Mouse (Mus musculus): ENCODE data around the gene Zfp853. TPM values are rescaled to one million over a fixed set of nuclear protein-coding genes. Genes with fewer than 3 reads are reported as not detected.

Gene Zfp853
- polyA plus RNA-seq, 1 experiment: 10.4 TPM

GRCm38 (mm10) chr5:143315514-143315888 lies 22.1 kb upstream of the Zfp853 start:
- H3K4me1 ChIP-seq (ENCODE audit: control insufficient read depth, insufficient read depth, low read length): peaks cover 3% of the 10 kb centered on the region; the same call in 1 of the 2 replicates
- H3K4me3 ChIP-seq (ENCODE audit: insufficient read depth, low read length): peak overlapping the region; percentile 99; the same call in 1 of the 2 replicates
- TF ChIP-seq CTCF (IDR thresholded peaks at IDR 0.05; ENCODE audit: extremely low read depth, insufficient read depth, low read length) (no peak), POLR2A (IDR thresholded peaks at IDR 0.05; ENCODE audit: extremely low read depth, insufficient read depth, low read length) (no peak)
- no peak overlapping the region for H3K27ac ChIP-seq (ENCODE audit: insufficient read depth, low read length)

- Histone ChIP-seq H3K4me1 (ENCODE audit: control insufficient read depth, insufficient read depth, low read length) (peaks cover 3% of the 10 kb centered on the region; the same call in 1 of the 2 replicates), H3K4me3 (ENCODE audit: insufficient read depth, low read length) (peak within 1 kb of the TSS; percentile 99), H3K27ac (ENCODE audit: insufficient read depth, low read length) (peak within 1 kb of the TSS; percentile 97)
- TF ChIP-seq POLR2A (IDR thresholded peaks at IDR 0.05; ENCODE audit: extremely low read depth, insufficient read depth, low read length) (no peak), CTCF (IDR thresholded peaks at IDR 0.05; ENCODE audit: extremely low read depth, insufficient read depth, low read length) (peak; percentile 32)
These were observed 21.5 kb upstream of the Zfp853 start, which contains the start of gene E130309D02Rik for GRCm38 (mm10) chr5:143314730-143315513. E130309D02Rik (minus strand) TSS chr5:143315360.

- Histone ChIP-seq H3K4me3 (ENCODE audit: insufficient read depth, low read length) (peak overlapping the region; percentile 99), H3K4me1 (ENCODE audit: control insufficient read depth, insufficient read depth, low read length) (peaks cover 3% of the 10 kb centered on the region; the same call in 1 of the 2 replicates), H3K27ac (ENCODE audit: insufficient read depth, low read length) (peak overlapping the region; percentile 97)
- TF ChIP-seq POLR2A (IDR thresholded peaks at IDR 0.05; ENCODE audit: extremely low read depth, insufficient read depth, low read length) (no peak), CTCF (IDR thresholded peaks at IDR 0.05; ENCODE audit: extremely low read depth, insufficient read depth, low read length) (no peak)
These were observed 20.8 kb upstream of the Zfp853 start for GRCm38 (mm10) chr5:143314183-143314729.

- Histone ChIP-seq H3K4me1 (ENCODE audit: control insufficient read depth, insufficient read depth, low read length) (peaks cover 3% of the 10 kb centered on the region; the same call in 1 of the 2 replicates), H3K27ac (ENCODE audit: insufficient read depth, low read length) (no peak overlapping the region), H3K4me3 (ENCODE audit: insufficient read depth, low read length) (no peak overlapping the region)
- no peak for TF ChIP-seq POLR2A (IDR thresholded peaks at IDR 0.05; ENCODE audit: extremely low read depth, insufficient read depth, low read length)
- TF ChIP-seq CTCF (IDR thresholded peaks at IDR 0.05; ENCODE audit: extremely low read depth, insufficient read depth, low read length): peak; percentile 89
These were observed 18.5 kb upstream of the Zfp853 start for GRCm38 (mm10) chr5:143311886-143312285.

GRCm38 (mm10) chr5:143309916-143310315 lies 16.5 kb upstream of the Zfp853 start:
- no peak overlapping the region for H3K4me3 ChIP-seq (ENCODE audit: insufficient read depth, low read length)
- no peak overlapping the region for H3K27ac ChIP-seq (ENCODE audit: insufficient read depth, low read length)
- TF ChIP-seq CTCF (IDR thresholded peaks at IDR 0.05; ENCODE audit: extremely low read depth, insufficient read depth, low read length): no peak
- peaks cover 3% of the 10 kb centered on the region; the same call in 1 of the 2 replicates for H3K4me1 ChIP-seq (ENCODE audit: control insufficient read depth, insufficient read depth, low read length)

GRCm38 (mm10) chr5:143308825-143309224 lies 15.4 kb upstream of the Zfp853 start:
- Histone ChIP-seq H3K27ac (ENCODE audit: insufficient read depth, low read length) (no peak overlapping the region), H3K4me1 (ENCODE audit: control insufficient read depth, insufficient read depth, low read length) (no peaks in the 10 kb centered on the region; the same call in 1 of the 2 replicates), H3K4me3 (ENCODE audit: insufficient read depth, low read length) (no peak overlapping the region)
- TF ChIP-seq POLR2A (IDR thresholded peaks at IDR 0.05; ENCODE audit: extremely low read depth, insufficient read depth, low read length): no peak
- no peak for TF ChIP-seq CTCF (IDR thresholded peaks at IDR 0.05; ENCODE audit: extremely low read depth, insufficient read depth, low read length)

- Histone ChIP-seq H3K4me1 (ENCODE audit: control insufficient read depth, insufficient read depth, low read length) (no peaks in the 10 kb centered on the region; the same call in 1 of the 2 replicates), H3K27ac (ENCODE audit: insufficient read depth, low read length) (no peak overlapping the region), H3K4me3 (ENCODE audit: insufficient read depth, low read length) (no peak overlapping the region)
- no peak for TF ChIP-seq POLR2A (IDR thresholded peaks at IDR 0.05; ENCODE audit: extremely low read depth, insufficient read depth, low read length)
- no peak for TF ChIP-seq CTCF (IDR thresholded peaks at IDR 0.05; ENCODE audit: extremely low read depth, insufficient read depth, low read length)
These were observed 10.8 kb upstream of the Zfp853 start for GRCm38 (mm10) chr5:143304251-143304650.

DNA sequence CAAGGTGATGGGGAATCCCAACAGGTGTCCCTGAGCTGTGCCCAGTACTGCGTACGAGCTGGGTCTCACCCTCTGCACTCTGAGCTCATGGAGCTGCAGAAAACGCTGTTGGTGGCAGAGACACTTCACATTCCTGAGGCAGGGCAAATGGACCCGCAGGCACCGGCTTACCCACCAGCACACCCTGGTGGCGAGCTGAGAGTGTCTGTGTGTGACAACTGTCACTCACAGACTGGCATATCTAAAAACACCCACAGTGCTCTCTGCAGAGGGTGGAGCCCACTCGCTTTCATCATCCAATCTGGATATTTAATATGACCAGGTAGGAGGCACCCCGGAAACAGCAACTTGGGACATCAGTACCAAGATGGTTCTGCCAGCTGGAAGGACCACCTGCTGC lies 7.9 kb upstream of the Zfp853 start:
- Histone ChIP-seq H3K4me3 (ENCODE audit: insufficient read depth, low read length) (no peak overlapping the region), H3K4me1 (ENCODE audit: control insufficient read depth, insufficient read depth, low read length) (no peaks in the 10 kb centered on the region), H3K27ac (ENCODE audit: insufficient read depth, low read length) (no peak overlapping the region)
- TF ChIP-seq POLR2A (IDR thresholded peaks at IDR 0.05; ENCODE audit: extremely low read depth, insufficient read depth, low read length): no peak
- peak; percentile 39 for TF ChIP-seq CTCF (IDR thresholded peaks at IDR 0.05; ENCODE audit: extremely low read depth, insufficient read depth, low read length)

- H3K4me3 ChIP-seq (ENCODE audit: insufficient read depth, low read length): no peak overlapping the region
- TF ChIP-seq POLR2A (IDR thresholded peaks at IDR 0.05; ENCODE audit: extremely low read depth, insufficient read depth, low read length) (no peak), CTCF (IDR thresholded peaks at IDR 0.05; ENCODE audit: extremely low read depth, insufficient read depth, low read length) (peak; percentile 66)
- H3K27ac ChIP-seq (ENCODE audit: insufficient read depth, low read length): no peak overlapping the region
- H3K4me1 ChIP-seq (ENCODE audit: control insufficient read depth, insufficient read depth, low read length): no peaks in the 10 kb centered on the region
These were observed 6.3 kb upstream of the Zfp853 start for GRCm38 (mm10) chr5:143299686-143300085.

DNA sequence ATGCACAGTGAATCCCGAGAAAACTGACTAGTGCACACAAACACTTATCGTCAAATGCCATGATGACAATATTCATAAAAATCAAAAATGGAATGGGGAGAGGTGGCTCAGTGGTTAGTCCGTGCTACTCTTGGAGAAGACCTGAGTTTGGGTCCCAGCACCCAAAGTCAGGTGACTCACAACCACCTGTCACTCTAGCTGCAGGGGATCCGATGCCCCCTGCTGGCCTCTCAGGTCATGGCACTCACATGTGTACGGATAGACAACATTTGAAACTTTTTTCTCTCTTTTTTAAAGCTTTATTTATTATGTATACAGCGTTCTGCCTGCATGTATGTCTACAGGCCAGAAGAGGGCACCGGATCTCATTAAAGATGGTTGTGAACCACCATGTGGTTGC lies 5.0 kb upstream of the Zfp853 start:
- H3K27ac ChIP-seq (ENCODE audit: insufficient read depth, low read length): no peak overlapping the region
- no peak overlapping the region for H3K4me3 ChIP-seq (ENCODE audit: insufficient read depth, low read length)
- no peaks in the 10 kb centered on the region for H3K4me1 ChIP-seq (ENCODE audit: control insufficient read depth, insufficient read depth, low read length)
- peak; percentile 18; the same call in 1 of the 2 replicates for TF ChIP-seq CTCF (IDR thresholded peaks at IDR 0.05; ENCODE audit: extremely low read depth, insufficient read depth, low read length)
- TF ChIP-seq POLR2A (IDR thresholded peaks at IDR 0.05; ENCODE audit: extremely low read depth, insufficient read depth, low read length): no peak

All from cortical plate, adult 2 months (tissue).